Mouse (Mus musculus): ENCODE data around the gene Rnf44. TPM values are rescaled to one million over a fixed set of nuclear protein-coding genes. Genes with fewer than 3 reads are reported as not detected.

Gene Rnf44
- polyA plus RNA-seq, 1 experiment: 43.7 TPM

DNA sequence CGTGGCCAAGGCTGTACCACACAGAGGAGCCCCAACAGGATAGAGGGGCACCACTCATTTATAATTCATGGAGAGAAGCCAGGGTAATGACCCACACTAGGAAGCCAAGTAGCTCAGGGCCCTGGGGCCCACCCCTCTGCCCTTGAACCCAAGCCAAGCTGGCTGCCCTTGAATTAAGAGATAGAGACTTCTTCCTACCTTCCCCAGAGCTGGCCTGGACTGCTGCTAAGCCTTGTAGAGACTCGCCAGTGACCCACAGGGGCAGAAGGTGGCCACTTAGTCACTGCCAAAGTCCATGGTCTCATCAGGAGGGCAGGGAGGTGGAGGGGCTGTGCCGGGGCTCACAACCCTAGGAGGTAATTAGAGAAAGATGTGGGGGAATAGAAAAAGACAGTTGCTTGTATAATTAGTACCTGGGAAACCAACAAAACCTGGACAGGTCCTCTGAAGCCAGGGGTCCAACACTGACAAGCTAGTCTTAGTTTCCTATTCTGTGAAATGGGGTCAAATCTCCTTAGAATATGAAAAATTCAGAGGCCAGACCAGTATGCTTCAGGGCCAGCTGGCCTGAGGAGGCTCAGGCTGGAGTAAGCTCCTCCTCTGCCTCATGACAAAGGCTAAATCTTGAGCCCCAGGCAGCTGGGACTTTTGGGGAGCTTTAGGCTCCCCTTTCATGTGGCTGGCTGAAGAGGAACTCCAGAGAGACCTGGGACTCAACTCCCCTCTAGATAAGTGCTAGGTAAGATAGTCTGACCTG lies 9.4 kb downstream of the Rnf44 start:
- H3ac ChIP-seq (ENCODE audit: control insufficient read depth, insufficient read length): no peak overlapping the region
- H3K79me2 ChIP-seq (ENCODE audit: control insufficient read depth, insufficient read depth): peaks cover 42% of the 10 kb centered on the region
- no peaks in the 10 kb centered on the region for H3K27me3 ChIP-seq (ENCODE audit: control insufficient read depth, insufficient read depth, insufficient read length)
- no peak for TF ChIP-seq TCF3 (IDR thresholded peaks at IDR 0.05; ENCODE audit: insufficient read length, low read depth)
- H3K4me3 ChIP-seq: no peak overlapping the region
- H3K36me3 ChIP-seq (ENCODE audit: control insufficient read depth, insufficient read depth): peaks cover 3% of the 10 kb centered on the region
- H3K4me2 ChIP-seq (ENCODE audit: low read depth): no peak overlapping the region

DNA sequence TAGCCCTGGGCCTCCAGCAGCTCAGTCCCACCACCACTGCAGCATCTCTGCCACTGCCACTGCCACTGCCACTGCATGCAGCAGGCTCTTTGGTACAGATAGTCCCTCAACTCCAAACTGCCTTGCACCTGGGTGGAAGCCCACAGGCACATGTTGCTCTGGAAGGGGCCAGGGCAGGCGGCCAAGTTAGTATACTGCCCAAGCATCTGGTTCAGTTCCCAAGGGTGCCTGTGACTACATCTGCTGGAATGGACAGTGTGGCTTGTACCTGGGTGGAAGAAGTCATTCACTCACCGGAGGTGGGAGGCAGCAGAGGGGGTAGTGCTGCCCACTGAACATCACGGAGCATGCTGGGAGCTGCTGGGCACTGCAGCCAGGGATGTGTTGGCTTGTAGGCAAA lies 10.4 kb downstream of the Rnf44 start:
- Histone ChIP-seq H3K27me3 (ENCODE audit: control insufficient read depth, insufficient read depth, insufficient read length) (no peaks in the 10 kb centered on the region), H3K36me3 (ENCODE audit: control insufficient read depth, insufficient read depth) (peaks cover 7% of the 10 kb centered on the region), H3K79me2 (ENCODE audit: control insufficient read depth, insufficient read depth) (peaks cover 32% of the 10 kb centered on the region), H3K4me2 (ENCODE audit: low read depth) (no peak overlapping the region), H3ac (ENCODE audit: control insufficient read depth, insufficient read length) (no peak overlapping the region), H3K4me3 (no peak overlapping the region)
- TF ChIP-seq E2F4 (IDR thresholded peaks at IDR 0.05; ENCODE audit: insufficient read depth): no peak
- no peak for TF ChIP-seq POLR2AphosphoS2 (IDR thresholded peaks at IDR 0.05; ENCODE audit: insufficient read length, low read depth)
- TF ChIP-seq MYOG (IDR thresholded peaks at IDR 0.05; ENCODE audit: control insufficient read depth in 1 of 3, insufficient read depth in 1 of 3, insufficient read length in 2 of 3, low read depth in 2 of 3): no peak
- no peak for TF ChIP-seq REST (IDR thresholded peaks at IDR 0.05; ENCODE audit: insufficient read depth, insufficient read length)
- TF ChIP-seq USF1 (IDR thresholded peaks at IDR 0.05; ENCODE audit: low read depth): no peak
- no peak for TF ChIP-seq TCF3 (IDR thresholded peaks at IDR 0.05; ENCODE audit: insufficient read length, low read depth)
- TF ChIP-seq CEBPB (IDR thresholded peaks at IDR 0.05; ENCODE audit: insufficient read depth, poor library complexity, severe bottlenecking): no peak
- no peak for TF ChIP-seq SRF (IDR thresholded peaks at IDR 0.05; ENCODE audit: control insufficient read depth, insufficient read length, low read depth)
- TF ChIP-seq POLR2A (IDR thresholded peaks at IDR 0.05; ENCODE audit: insufficient read length, low read depth): no peak
- TF ChIP-seq MAX (IDR thresholded peaks at IDR 0.05; ENCODE audit: low read depth): no peak
- no peak for TF ChIP-seq MYOD1 (IDR thresholded peaks at IDR 0.05; ENCODE audit: control insufficient read depth in 1 of 3, insufficient read length in 2 of 3, low read depth in 2 of 3)
- TF ChIP-seq TCF12 (IDR thresholded peaks at IDR 0.05; ENCODE audit: insufficient read depth, poor library complexity, severe bottlenecking): no peak

DNA sequence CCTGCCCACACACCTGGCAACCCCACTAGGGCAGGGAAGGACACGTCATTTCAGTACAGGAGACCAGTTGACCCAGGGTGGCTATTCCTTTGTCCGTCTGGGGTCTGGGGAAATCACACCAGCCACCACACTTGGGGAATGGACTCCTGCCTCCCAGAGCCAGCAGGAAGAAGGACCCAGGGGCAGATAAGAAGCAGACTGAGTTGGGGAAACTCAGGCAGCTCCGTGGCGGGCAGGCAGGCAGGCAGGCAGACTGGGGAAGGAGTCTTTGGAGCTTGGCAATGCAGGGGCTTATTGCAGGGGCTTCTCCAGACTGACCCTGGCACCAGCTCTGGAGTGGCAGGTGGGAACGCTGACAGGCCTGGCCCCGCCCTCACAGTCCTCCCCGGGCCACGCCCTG lies 12.4 kb downstream of the Rnf44 start:
- Histone ChIP-seq H3K36me3 (ENCODE audit: control insufficient read depth, insufficient read depth) (peaks cover 7% of the 10 kb centered on the region), H3K79me2 (ENCODE audit: control insufficient read depth, insufficient read depth) (peaks cover 23% of the 10 kb centered on the region), H3ac (ENCODE audit: control insufficient read depth, insufficient read length) (no peak overlapping the region), H3K27me3 (ENCODE audit: control insufficient read depth, insufficient read depth, insufficient read length) (no peaks in the 10 kb centered on the region), H3K4me2 (ENCODE audit: low read depth) (no peak overlapping the region), H3K4me3 (no peak overlapping the region)
- TF ChIP-seq TCF12 (IDR thresholded peaks at IDR 0.05; ENCODE audit: insufficient read depth, poor library complexity, severe bottlenecking) (no peak), POLR2A (IDR thresholded peaks at IDR 0.05; ENCODE audit: insufficient read length, low read depth) (no peak), CEBPB (IDR thresholded peaks at IDR 0.05; ENCODE audit: insufficient read depth, poor library complexity, severe bottlenecking) (no peak), MAX (IDR thresholded peaks at IDR 0.05; ENCODE audit: low read depth) (no peak), E2F4 (IDR thresholded peaks at IDR 0.05; ENCODE audit: insufficient read depth) (no peak), MYOG (IDR thresholded peaks at IDR 0.05; ENCODE audit: control insufficient read depth in 1 of 3, insufficient read depth in 1 of 3, insufficient read length in 2 of 3, low read depth in 2 of 3) (no peak), SRF (IDR thresholded peaks at IDR 0.05; ENCODE audit: control insufficient read depth, insufficient read length, low read depth) (no peak), USF1 (IDR thresholded peaks at IDR 0.05; ENCODE audit: low read depth) (no peak), TCF3 (IDR thresholded peaks at IDR 0.05; ENCODE audit: insufficient read length, low read depth) (no peak), POLR2AphosphoS2 (IDR thresholded peaks at IDR 0.05; ENCODE audit: insufficient read length, low read depth) (no peak), REST (IDR thresholded peaks at IDR 0.05; ENCODE audit: insufficient read depth, insufficient read length) (no peak), MYOD1 (IDR thresholded peaks at IDR 0.05; ENCODE audit: control insufficient read depth in 1 of 3, insufficient read length in 2 of 3, low read depth in 2 of 3) (no peak)

DNA sequence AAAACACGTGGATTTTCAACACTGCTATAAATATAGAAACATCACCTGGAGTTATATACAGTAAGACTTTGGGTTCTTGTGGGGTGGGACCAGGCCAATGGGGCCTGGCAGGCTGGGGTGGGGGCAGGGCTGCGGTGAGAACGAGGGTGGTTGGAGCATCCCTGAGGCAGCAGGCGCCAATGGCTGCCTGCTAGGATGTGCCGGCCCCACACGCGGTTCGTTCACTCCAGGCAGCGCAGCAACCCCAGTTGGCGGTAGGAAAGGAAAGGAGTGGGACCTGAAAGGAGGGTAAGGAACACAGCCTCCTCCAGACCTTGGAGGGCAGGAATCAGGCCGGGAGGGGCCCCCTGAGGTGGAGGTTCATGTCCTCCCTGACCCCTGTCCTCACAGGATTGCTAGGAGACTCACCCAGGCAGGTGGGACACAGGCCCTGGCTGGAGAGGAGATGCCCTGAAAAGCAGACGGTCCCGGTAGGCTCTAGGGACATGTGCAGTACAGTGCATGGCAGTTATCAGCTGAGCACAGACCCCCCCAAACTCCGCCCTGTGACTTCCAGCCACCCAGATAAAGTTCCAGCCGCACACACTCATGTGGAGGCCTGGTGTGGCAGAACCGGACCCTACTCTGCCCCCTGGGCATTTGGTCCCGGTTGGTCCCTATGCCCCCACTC lies 13.4 kb downstream of the Rnf44 start:
- no peak for TF ChIP-seq POLR2A (IDR thresholded peaks at IDR 0.05; ENCODE audit: insufficient read length, low read depth)
- TF ChIP-seq POLR2AphosphoS2 (IDR thresholded peaks at IDR 0.05; ENCODE audit: insufficient read length, low read depth): no peak
- TF ChIP-seq MYOG (IDR thresholded peaks at IDR 0.05; ENCODE audit: control insufficient read depth in 1 of 3, insufficient read depth in 1 of 3, insufficient read length in 2 of 3, low read depth in 2 of 3): no peak
- TF ChIP-seq TCF3 (IDR thresholded peaks at IDR 0.05; ENCODE audit: insufficient read length, low read depth): no peak
- no peak for TF ChIP-seq SRF (IDR thresholded peaks at IDR 0.05; ENCODE audit: control insufficient read depth, insufficient read length, low read depth)
- no peak for TF ChIP-seq CEBPB (IDR thresholded peaks at IDR 0.05; ENCODE audit: insufficient read depth, poor library complexity, severe bottlenecking)
- TF ChIP-seq TCF12 (IDR thresholded peaks at IDR 0.05; ENCODE audit: insufficient read depth, poor library complexity, severe bottlenecking): no peak
- TF ChIP-seq REST (IDR thresholded peaks at IDR 0.05; ENCODE audit: insufficient read depth, insufficient read length): no peak
- Histone ChIP-seq H3K4me3 (no peak overlapping the region), H3K36me3 (ENCODE audit: control insufficient read depth, insufficient read depth) (peaks cover 7% of the 10 kb centered on the region)

More for the DNA sequence above, 13.4 kb downstream of the Rnf44 start:
- Histone ChIP-seq H3K79me2 (ENCODE audit: control insufficient read depth, insufficient read depth) (peaks cover 14% of the 10 kb centered on the region), H3K27me3 (ENCODE audit: control insufficient read depth, insufficient read depth, insufficient read length) (no peaks in the 10 kb centered on the region), H3K4me2 (ENCODE audit: low read depth) (no peak overlapping the region), H3ac (ENCODE audit: control insufficient read depth, insufficient read length) (no peak overlapping the region)

All from myocyte (in vitro differentiated cells).